Mouse (Mus musculus) CH12.LX (cell line): ENCODE data around the gene Gm14569. TPM values are rescaled to one million over a fixed set of nuclear protein-coding genes. Genes with fewer than 3 reads are reported as not detected.

ENCODE experiments used
- DNase-seq: peaks from one replicate; pipeline ENCODE4 v3.0.0-alpha.2; 2013; ENCODE audit errors: extremely low read depth
- H3K27ac ChIP-seq: 2 replicates; pipeline ENCODE4 v1.5.1; 2012; ENCODE audit warnings: low read depth, mild to moderate bottlenecking, control low read depth, moderate library complexity; ENCODE audit not compliant: insufficient read depth
- H3K27me3 ChIP-seq: replicated peaks from 2 replicates; pipeline ENCODE3; 2012; ENCODE audit warnings: inconsistent platforms
- H3K36me3 ChIP-seq, 2 experiments: replicated peaks in 1 of 2; 2 replicates each; pipeline versions ENCODE3 to v1.6.1; 2012; ENCODE audit warnings: inconsistent platforms in 1 of 2, low read length in 1 of 2, mild to moderate bottlenecking in 1 of 2, mixed read lengths in 1 of 2, moderate library complexity in 1 of 2; ENCODE audit not compliant: control insufficient read depth in 1 of 2, insufficient read depth in 1 of 2
- H3K4me1 ChIP-seq, 2 experiments: 2 replicates each; pipeline ENCODE4 v1.6.1; 2012; ENCODE audit warnings: inconsistent platforms in 1 of 2, moderate library complexity in 1 of 2; ENCODE audit not compliant: insufficient read depth in 2 of 2, control insufficient read depth in 1 of 2
- H3K4me2 ChIP-seq: 2 replicates; pipeline ENCODE4 v1.6.1; 2012; ENCODE audit warnings: low read depth, mild to moderate bottlenecking, control low read depth; ENCODE audit not compliant: poor library complexity, insufficient read depth, severe bottlenecking
- H3K4me3 ChIP-seq, 3 experiments: fragments of 150-350 bp in 1 of 3; sonication (generic) in 1 of 3; replicated peaks in 1 of 3; 2 replicates each; pipeline versions ENCODE3 to v1.5.1; 2011 to 2012; ENCODE audit warnings: low read depth in 2 of 3, low read length in 2 of 3, mild to moderate bottlenecking in 2 of 3, moderate library complexity in 2 of 3, control low read depth in 1 of 3, improper control_type of control experiment in 1 of 3, inconsistent platforms in 1 of 3, mixed read lengths in 1 of 3; ENCODE audit not compliant: poor library complexity in 1 of 3
- H3K79me2 ChIP-seq: replicated peaks from 2 replicates; pipeline ENCODE4 v1.6.1; 2012; ENCODE audit warnings: mild to moderate bottlenecking, moderate library complexity; ENCODE audit not compliant: control insufficient read depth, poor library complexity, insufficient read depth, severe bottlenecking; ENCODE audit errors: extremely low read depth
- H3K9ac ChIP-seq: 2 replicates; pipeline ENCODE4 v1.6.1; 2012; ENCODE audit warnings: low read depth, mild to moderate bottlenecking, control low read depth, moderate library complexity; ENCODE audit not compliant: insufficient read depth
- H3K9me3 ChIP-seq: replicated peaks from 2 replicates; pipeline ENCODE3; 2012; ENCODE audit warnings: low read length, inconsistent platforms, mixed read lengths
- CHD1 ChIP-seq: IDR thresholded peaks from 2 replicates; pipeline ENCODE4 v1.6.1; 2012; ENCODE audit warnings: low read depth, low read length, improper control_type of control experiment, inconsistent platforms
- dilution Hi-C: fragments of 300-500 bp; cut with MboI; formaldehyde crosslinking; loops from 2 replicates; pipeline ENCODE4 v1.14.3; 2020; ENCODE audit warnings: low sequenced_read_pairs; ENCODE audit not compliant: extremely low pct_unique_long_range_greater_than_20kb, extremely low pct_ligation_motif_present
- in situ Hi-C: fragments of 300-500 bp; cut with MboI; formaldehyde crosslinking; loops from 3 replicates; pipeline ENCODE4 v1.14.3; 2019; ENCODE audit warnings: low sequenced_read_pairs, low pct_ligation_motif_present, low pct_unique_long_range_greater_than_20kb, mixed read lengths
- polyA plus RNA-seq: library from polyadenylated mRNA; unstranded; fragments of >175 nt; gene quantifications from 2 replicates; pipeline ENCODE4 v1.2.1, GENCODE M21; 2012; ENCODE audit warnings: low read depth; ENCODE audit not compliant: insufficient read length
- total RNA-seq, 2 experiments: library from RNA; depleted of rRNA; stranded (reverse); fragments of 300-350 nt in 1 of 2; fragments of >200 nt in 1 of 2; gene quantifications; 2 replicates each; pipeline ENCODE4 v1.2.3; 2012 to 2014

Gene Gm14569
- total and polyA plus RNA-seq, 3 experiments, result not detected

- dilution Hi-C loops, result no loop called here
- Histone ChIP-seq H3K9ac (no peak overlapping the region), H3K36me3 (no peaks in the 10 kb centered on the region)
These were observed 106.3 kb downstream of the Gm14569 start for GRCm38 (mm10) chrX:36385340-36385739.

More at GRCm38 (mm10) chrX:36385340-36385739, 106.3 kb downstream of the Gm14569 start:
- Histone ChIP-seq H3K4me3 (no peak overlapping the region), H3K4me2 (no peak overlapping the region), H3K79me2 (no peaks in the 10 kb centered on the region), H3K9me3 (no peaks in the 10 kb centered on the region), H3K4me1 (no peaks in the 10 kb centered on the region), H3K27ac (no peak overlapping the region), H3K27me3 (no peaks in the 10 kb centered on the region)
- DNase-seq, result no peak
- in situ Hi-C loops, result loop anchor here (10.0 kb wide), 1 partner anchor 161 kb away; no protein-coding TSS in a partner anchor
- TF ChIP-seq CHD1, result no peak

Other genes starting within 250 kb of the Gm14569 start
- not detected in 2 replicates for gene Lonrf3, start 163.5 kb downstream of the Gm14569 start, total RNA-seq (2012; rRNA removed)
- not detected in 2 replicates for gene Lonrf3, start 163.5 kb downstream of the Gm14569 start, total RNA-seq (2014; rRNA removed)
- not detected in 2 replicates for gene Lonrf3, start 163.5 kb downstream of the Gm14569 start, polyA plus RNA-seq
- gene Gm6268, start 90.5 kb downstream of the Gm14569 start, total RNA-seq (2012; rRNA removed), result not detected in 2 replicates
- gene Gm6268, start 90.5 kb downstream of the Gm14569 start, total RNA-seq (2014; rRNA removed), result not detected in 2 replicates
- gene Gm6268, start 90.5 kb downstream of the Gm14569 start, polyA plus RNA-seq, result not detected in 2 replicates
- gene Pgrmc1, start 106.4 kb upstream of the Gm14569 start, total RNA-seq (2012; rRNA removed), result 71.4 and 73.7 TPM in 2 replicates
- 174 and 190 TPM in 2 replicates for gene Pgrmc1, start 106.4 kb upstream of the Gm14569 start, total RNA-seq (2014; rRNA removed)
- 87.2 and 91.4 TPM in 2 replicates for gene Pgrmc1, start 106.4 kb upstream of the Gm14569 start, polyA plus RNA-seq
- gene Akap17b, start 153.6 kb upstream of the Gm14569 start, total RNA-seq (2012; rRNA removed), result 1.7 TPM in 2 replicates
- gene Akap17b, start 153.6 kb upstream of the Gm14569 start, total RNA-seq (2014; rRNA removed), result 2.9 and 3.3 TPM in 2 replicates
- 3.4 and 4.3 TPM in 2 replicates for gene Akap17b, start 153.6 kb upstream of the Gm14569 start, polyA plus RNA-seq